Mouse (Mus musculus) testis, postnatal 14 days (tissue): ENCODE results near the gene Eml6.
"Not testable (repeated sequence)": the region's sequence is repeated elsewhere in the genome, so short reads cannot be mapped to it uniquely, and the experiment has no call there.

Experiments used
- DNase-seq: peaks from one replicate; pipeline ENCODE4 v3.0.0; 2021; ENCODE audit warnings: low spot score

Eml6 gene

DNA sequence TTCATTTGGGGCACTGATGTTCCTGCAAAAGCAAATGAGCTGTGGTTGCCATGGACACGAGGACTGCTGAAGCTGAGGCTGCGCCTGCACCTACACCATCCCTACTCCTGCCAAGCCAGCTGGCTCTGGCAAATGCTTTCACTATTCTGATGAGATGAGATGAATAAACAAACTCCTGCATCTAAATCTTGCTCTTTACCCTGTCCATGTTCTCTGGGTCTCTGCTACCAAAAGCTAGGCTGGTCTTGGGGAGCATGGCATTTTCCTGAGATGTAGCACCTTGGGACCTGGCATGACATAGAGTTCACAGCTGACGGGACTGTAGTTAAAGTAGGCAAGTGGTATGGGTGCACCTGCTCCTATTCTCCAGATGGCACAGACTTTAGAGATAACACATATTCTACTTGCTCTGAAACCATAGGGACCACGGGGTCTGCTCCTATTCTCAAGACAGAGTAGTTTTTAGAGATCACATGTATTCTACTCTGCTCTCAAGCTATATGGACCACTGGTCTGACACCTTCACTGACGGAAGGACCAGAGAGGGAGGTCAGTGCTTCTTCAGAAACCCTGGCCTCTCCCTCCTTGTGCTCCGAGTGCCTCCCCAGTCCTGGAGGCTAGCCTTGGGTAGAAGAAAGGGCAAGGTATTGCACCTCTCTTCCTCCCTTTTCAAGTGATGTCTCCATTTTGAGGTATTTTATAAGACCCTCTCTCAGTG, 236.8 kb downstream of the Eml6 start:
- no peak for DNase-seq

DNA sequence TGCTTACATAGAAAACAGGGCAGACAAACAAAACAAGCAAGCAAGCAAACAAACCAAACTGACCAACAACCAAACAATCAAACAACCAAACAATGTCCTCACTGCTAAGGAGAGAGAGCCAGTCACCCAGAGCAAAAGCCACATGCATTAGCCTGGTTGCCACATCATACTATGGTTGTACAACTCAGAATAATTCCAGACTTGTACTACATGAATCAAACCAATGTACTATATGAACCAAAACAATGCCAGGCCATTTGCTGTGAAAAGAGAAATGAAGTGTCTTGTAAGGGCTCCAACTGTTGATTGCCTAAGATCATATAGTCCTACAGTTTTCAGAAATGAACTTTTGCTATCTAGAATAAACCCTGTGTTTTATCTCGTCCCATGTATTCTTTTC, 237.3 kb downstream of the Eml6 start:
- DNase-seq, result no peak

DNA sequence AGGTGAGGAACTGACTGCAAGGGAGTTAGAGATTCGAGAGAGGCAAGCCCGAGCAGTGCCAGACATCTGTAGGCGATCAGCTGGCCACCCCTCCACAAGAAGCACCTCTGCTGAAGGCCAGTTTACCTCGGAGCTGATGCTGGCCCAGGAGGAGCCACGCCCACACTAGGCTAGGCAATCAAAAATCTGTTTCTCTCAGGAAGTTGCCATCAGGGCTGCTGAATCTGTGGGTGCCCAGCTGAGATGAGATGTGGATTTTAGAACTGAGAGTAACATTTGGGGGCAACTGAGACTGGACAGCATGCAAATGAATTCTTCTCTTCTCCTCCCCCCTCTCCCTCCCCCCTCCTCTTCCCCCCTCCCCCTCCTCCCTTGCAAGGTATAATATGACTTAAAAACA, 238.4 kb downstream of the Eml6 start:
- DNase-seq, result no peak

- no peak for DNase-seq
Observed at GRCm38 (mm10) chr11:29786583-29787219, 239.1 kb downstream of the Eml6 start.

DNA sequence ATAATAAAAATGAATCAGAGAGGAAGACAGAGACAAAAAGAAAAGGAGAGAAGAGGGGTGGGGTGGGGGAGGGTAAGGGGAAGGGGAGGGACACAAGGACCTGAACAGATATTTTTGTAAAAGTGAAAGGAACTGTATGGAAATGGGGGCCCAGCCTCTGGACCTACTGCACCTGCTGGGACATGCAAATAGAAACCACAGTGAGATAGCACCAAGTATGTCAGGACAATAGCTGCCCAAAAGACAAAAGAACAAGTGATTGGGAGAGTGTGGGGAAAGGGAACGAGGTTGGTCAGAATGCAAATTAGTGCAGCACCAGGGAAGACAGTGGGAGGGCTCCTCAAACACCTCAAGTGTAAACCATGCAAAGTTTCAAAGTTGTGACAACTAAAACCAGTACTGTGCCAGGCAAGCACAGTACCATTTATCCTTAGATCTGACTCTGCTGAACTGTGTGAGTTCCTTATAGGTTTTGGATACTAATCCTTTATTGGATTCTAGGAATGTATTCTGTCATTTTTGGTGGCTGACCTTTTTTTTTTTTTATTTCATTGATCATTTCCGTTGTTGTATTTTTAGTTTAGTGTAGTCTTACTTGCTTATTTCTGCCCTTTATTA, 246.3 kb downstream of the Eml6 start:
- DNase-seq, result no peak

- DNase-seq, result no peak
Observed at GRCm38 (mm10) chr11:29778936-29779335, 246.9 kb downstream of the Eml6 start.

GRCm38 (mm10) chr11:29777964-29778363, 247.9 kb downstream of the Eml6 start:
- DNase-seq, result no peak

DNA sequence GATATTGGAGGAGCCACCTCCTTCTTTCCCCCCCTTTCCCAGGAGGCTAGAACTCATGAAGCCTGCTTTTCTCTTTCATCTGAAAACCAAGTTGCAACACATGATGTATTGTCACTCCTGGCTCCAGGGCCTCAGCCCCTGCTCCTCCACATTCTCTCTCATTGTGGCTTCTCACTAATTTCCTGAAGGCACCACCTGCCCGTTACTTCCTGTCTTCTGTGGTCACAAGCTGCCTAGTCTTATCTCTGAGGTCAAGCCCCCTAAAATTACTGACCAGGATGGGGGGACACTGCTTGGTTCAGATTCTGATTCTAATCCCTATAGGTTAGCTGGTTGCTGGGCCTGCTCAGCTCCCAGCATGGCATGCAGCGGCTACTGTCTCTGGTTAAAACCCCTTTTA, 251.1 kb downstream of the Eml6 start:
- no peak for DNase-seq

DNA sequence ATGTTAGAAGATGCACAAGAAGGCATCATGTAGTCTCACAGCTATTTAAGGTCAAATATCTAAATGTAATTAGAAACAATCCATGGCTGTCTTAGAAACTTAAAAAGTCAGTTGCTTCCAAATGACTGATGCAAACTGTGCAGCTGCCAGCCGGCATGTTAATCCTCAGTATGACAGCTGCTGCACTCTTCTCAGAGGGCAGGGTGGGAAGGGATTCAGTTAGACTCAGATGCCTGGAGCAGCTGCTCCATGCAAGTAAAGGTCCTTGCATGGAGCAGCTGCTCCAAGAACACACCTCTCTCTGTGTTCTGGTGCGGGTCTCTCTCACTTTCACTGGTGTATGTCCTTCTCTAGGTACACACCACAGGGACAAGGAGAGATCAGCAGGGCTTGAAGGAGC, 251.5 kb downstream of the Eml6 start:
- DNase-seq, result no peak

- no peak for DNase-seq
Observed at GRCm38 (mm10) chr11:29772279-29772678, 253.6 kb downstream of the Eml6 start.

GRCm38 (mm10) chr11:29770666-29771400, 255.0 kb downstream of the Eml6 start:
- no peak for DNase-seq

DNA sequence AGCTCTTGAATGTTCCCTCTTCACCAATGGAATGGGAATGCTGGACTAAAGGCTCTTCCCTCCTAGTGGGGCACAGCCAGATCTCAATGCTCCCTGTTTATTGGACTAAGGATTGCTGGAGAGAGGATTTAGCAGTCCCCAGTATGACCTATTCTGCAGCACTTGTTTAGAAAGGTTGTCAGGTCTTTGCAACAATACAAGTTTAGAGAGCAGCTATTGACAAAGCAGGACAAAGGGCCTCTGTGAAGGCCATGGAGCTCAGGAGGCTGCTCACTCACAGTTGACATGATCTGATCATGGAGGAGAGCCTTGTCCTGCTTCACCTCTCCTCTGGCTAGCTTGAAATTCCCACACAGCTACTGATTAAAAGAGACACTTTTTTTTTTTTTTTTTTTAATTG, 257.3 kb downstream of the Eml6 start:
- DNase-seq, result no peak

- no peak for DNase-seq
Observed at GRCm38 (mm10) chr11:29766313-29766982, 259.4 kb downstream of the Eml6 start.

DNA sequence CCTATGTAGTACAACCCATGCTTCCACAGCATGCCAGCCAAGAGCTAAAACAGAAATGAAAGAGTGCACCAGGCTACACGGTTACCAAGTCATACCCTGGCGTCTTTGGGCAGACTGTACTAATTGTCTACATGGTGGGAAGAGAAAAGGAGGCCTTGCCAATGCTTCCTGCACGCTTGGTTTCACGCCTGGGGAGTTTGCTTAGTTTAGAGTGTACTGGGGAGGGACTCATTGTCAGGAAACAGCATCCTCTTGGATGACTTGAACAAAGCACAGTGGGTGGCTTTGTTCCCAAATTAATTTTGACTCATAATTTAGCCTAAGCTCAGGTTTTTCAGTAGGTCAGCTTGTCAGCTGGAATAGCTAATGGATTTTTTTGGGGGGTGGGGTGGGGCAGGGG, 260.8 kb downstream of the Eml6 start:
- no peak for DNase-seq

GRCm38 (mm10) chr11:29762768-29763167, 263.1 kb downstream of the Eml6 start:
- DNase-seq, result no peak

DNA sequence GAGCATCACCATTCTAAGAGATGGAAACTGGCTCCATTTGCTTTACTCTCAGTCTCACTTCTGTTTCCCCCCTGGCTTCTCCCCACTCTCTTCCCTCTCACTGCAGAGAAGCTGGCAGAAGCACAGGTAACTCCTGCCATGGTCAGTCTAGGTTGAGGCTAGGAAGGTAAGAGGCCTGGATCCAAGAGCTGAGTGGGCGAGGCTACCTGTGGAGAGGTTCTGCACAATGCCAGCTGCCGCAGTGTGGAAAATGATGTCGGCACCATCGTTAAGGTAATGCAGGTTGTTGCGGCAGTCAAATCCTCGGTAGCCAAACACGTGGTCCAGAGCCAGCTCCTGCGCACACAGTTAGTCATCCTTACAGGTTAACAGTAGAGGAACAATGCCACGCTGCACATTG, 264.4 kb downstream of the Eml6 start:
- no peak for DNase-seq

DNA sequence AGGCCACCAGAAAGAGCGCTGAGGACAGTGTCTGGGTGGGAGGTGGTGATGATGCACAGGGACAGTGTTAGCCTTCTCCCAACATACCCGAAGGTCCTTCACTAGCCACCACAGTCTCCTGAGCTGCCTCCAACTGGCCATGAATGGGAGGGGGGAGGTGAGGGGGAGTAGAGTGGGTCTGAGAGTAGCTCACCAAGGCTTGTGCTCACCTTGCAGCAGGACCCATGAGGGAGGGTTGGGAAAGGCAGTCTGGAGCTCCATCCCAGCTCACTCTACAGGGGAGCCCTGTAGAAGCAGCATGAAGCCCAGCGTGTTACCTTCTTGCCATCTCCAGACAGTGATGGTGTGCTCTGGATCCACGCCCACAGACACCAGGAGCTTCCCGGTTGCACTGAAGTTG, 267.2 kb downstream of the Eml6 start:
- no peak for DNase-seq

- DNase-seq, result not testable (repeated sequence)
Observed at GRCm38 (mm10) chr11:29756007-29756406, 269.8 kb downstream of the Eml6 start.

DNA sequence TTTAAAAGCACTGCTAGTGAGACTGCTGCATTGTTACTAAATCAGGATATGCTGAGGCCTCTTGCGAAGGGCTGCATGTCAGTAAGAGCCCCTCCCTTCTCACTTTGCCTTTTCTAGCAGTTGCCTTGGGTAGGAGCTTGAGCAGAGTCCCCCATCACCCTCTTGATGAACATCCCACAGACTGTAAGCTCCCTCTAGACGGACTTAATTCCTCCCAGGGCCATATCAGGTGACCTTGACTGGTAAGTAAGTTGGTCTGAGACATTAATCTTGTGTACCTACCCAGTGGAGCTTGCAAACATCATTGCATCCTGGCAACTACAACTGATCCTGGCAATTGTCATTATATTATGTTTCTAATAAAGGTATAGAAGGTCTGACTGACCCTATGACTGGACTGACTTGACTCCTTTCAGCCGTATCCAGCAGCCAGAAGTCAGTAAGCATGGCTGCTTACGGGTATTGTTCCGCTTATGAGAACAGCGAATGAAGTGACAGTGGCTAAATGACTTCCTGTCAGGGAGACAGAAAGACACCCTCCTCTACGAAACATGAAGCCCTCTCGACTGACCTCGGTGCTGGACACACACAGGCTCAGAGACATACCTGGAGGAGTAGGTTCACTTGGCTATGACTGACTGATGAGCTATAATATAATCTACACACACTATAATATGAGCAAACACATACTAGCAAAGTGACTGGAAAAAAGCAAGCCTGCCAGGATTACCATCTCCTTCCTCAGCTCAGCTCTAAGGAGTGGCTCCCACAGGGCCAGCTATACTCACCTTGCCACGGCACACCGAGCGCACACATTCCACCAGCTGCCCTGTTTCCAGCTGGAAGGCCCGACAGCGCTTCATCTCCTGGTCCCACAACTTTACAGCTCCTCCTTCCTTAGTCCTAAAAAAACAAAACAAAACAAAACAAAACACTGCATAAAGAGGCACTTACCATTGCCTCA, 273.9 kb downstream of the Eml6 start:
- DNase-seq, result no peak

DNA sequence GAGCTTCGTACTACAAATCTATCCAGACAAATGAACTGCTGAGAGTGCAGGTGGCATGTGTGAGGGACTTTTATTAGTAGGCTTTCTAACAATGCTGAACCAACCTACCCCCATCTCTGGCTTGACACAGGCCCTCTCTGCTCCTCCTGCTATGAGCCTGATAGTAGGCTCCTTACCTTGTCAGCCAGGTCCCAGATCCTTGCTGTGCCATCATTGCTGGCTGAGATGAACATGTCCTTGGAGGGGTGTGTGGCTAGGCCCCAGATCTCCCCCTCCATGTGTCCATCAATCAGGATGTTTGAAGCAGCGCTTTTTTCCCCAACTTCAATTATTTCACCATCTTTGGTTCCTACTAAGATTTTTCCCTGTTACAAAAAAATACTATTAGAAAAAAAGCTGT, 274.8 kb downstream of the Eml6 start:
- no peak for DNase-seq

DNA sequence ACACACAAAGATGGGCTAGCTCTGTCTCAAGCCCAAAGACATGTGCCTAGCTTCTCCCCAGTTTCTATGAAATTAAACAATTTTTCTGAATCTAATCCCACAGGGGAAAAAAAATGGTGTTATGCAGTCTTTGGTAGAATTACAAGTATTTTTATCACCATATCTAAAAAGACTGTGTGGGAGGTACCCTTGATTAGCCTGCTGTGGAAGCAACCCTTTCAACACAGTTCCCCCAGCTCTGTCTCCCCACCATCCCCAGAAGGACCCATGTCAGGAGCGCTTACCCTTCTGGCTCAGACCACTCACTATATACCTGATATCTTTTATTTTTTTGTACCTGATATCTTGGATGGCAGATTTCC, 276.4 kb downstream of the Eml6 start:
- no peak for DNase-seq
